Mouse (Mus musculus) sigmoid colon, adult 10 weeks (tissue): ENCODE results near the gene Pkib. TPM values are rescaled to one million over a fixed set of nuclear protein-coding genes. Genes with fewer than 3 reads are reported as not detected.

Experiments used
- polyA plus RNA-seq: library from polyadenylated mRNA; stranded (reverse); fragments of 350-450 nt; fragmentation: Illumina TruSeq; extraction: RNeasy Lipid Tissue Mini Kit (QIAGEN cat#74804); gene quantifications from one replicate; pipeline ENCODE4 v1.2.3, GENCODE M21; 2014; ENCODE audit warnings: low read depth, low replicate concordance

Pkib gene
- polyA plus RNA-seq: 2.5 TPM

DNA sequence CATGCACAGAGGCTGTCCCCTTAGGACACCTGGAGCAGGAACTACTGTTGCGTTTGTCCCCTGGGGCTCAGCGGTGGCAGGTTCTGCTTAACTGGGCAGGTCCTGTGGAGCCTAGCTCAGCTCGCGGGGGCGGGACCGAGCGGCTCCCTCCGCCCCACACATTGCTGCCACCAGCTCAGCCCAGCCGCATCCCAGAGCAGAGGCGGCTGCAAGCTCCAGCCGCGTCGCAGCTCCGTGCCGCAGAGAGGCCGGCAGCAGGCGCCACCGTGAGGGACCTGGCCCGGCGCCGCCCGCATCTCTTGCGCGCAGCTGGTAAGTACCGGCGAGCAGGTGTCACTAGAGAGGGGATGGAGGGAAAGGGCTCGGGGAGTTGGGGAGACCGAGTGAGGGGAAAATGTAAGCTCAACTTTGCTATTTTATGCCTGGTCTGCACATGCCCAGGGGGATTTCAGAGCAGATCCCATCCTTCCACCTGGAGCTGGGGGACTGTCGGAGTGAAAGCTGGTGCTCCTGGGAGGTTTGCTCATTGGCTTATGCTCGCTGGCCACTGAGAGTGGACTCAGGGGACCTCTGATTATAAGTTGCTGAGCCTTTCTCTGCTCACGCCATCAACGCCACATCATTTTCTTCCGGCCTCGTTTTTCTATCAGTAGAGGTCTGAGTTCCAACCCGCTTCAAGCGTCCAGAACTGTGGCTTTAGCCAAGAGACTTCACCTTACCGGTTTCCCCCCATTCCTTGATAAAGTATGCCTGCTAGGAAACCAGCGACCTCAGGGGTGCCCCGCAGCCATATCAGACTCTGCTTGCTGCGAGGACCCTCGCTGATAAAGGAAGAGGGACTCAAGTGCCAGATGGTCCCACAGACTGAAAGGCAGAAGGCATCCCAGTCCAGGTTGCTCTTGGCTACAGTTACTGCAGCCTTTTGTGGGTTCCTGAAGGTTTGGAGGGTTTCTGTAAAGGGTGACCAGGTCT is at the start of gene Pkib:
Gene Pkib (plus strand): TSS at position 86 of the 972 bp plus-strand sequence.

DNA sequence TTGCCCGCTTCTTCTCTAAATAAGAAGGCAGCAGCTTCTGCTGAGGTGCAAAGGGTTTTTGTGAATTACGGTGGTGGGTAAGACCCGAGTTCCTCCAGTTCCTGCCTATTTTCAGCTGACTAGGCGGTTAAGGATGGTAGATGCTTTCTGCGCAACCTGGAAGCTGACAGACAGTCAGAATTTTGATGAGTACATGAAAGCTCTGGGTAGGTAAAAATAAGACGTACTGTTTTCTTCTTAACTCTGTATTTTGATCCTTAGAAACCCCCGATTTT is 153.0 kb downstream of the Pkib start, which contains the start of gene Fabp7:
Gene Fabp7 (plus strand): TSS at position 6 of the 275 bp plus-strand sequence.

Other genes with a start within 250 kb of the Pkib start
- 49.4 TPM for gene Hsf2, start 145.6 kb upstream of the Pkib start, polyA plus RNA-seq
- gene Serinc1, start 99.5 kb upstream of the Pkib start, polyA plus RNA-seq: 437 TPM
- gene Fabp7, start 152.9 kb downstream of the Pkib start, polyA plus RNA-seq: 4.7 TPM
- gene Smpdl3a, start 162.4 kb downstream of the Pkib start, polyA plus RNA-seq: 637 TPM